14 mouse cellular contexts compared by ENCODE assay signal in genomic region chr11:88401333-88401732, GRCm38 (mm10).
DNase-seq lines count a peak whose midpoint lies in the region; ATAC-seq and TF ChIP-seq lines count a peak whose summit lies in the region.
"Had no signal": no experiment of that assay in that cellular context is flagged by ENCODE, and none has a peak within 500 bp of the region (broad histone marks: within the 10 kb centered on the region; RNA-seq: fewer than 3 reads in every experiment).

No protein-coding gene starts in this region.

- 89% methylated on average over 6 of the region's 6 CpGs for WGBS in midbrain, embryonic 10.5 days
- 82% methylated on average over 6 of the region's 6 CpGs for WGBS in midbrain, embryonic 11.5 days
- 60% methylated on average over 6 of the region's 6 CpGs for WGBS in hindbrain, embryonic 12.5 days
- WGBS in midbrain, postnatal 0 days: 60% methylated on average over 6 of the region's 6 CpGs
- WGBS in lung, postnatal 0 days: 85% methylated on average over 6 of the region's 6 CpGs

- DNase-seq in gastrocnemius, adult 2 months: no peak
- no peak for DNase-seq in gastrocnemius, postnatal 14 days
- no peak for DNase-seq in midbrain, embryonic 10.5 days (ENCODE audit: low spot score)
- DNase-seq in midbrain, embryonic 11.5 days (ENCODE audit: low spot score, missing footprints): no peak
- DNase-seq in midbrain, postnatal 0 days (ENCODE audit: low spot score): no peak
- DNase-seq in embryo, embryonic 11 days: no peak
- DNase-seq in lung, postnatal 0 days (ENCODE audit: low spot score): no peak
- DNase-seq: B cell, adult 2 months; cerebellum, adult 18-20 months; kidney, adult 11 months; lung, adult 2 months; right cerebral cortex, postnatal 14 days had no signal

- TF ChIP-seq CTCF in gastrocnemius, adult 2 months (IDR thresholded peaks at IDR 0.05): no peak
- TF ChIP-seq CTCF in midbrain, postnatal 0 days (IDR thresholded peaks at IDR 0.05): no peak
- no peak for TF ChIP-seq CTCF in lung, postnatal 0 days (IDR thresholded peaks at IDR 0.05)

- TF ChIP-seq EP300 in lung, postnatal 0 days (IDR thresholded peaks at IDR 0.05): no peak

- H3K9ac ChIP-seq in midbrain, embryonic 11.5 days (ENCODE audit: low read length): no peak overlapping the region
- H3K9ac ChIP-seq in hindbrain, embryonic 12.5 days: no peak overlapping the region
- H3K9ac ChIP-seq in midbrain, postnatal 0 days (replicated peaks; ENCODE audit: low read length, poor library complexity, severe bottlenecking): no peak overlapping the region
- H3K9ac ChIP-seq in lung, postnatal 0 days (replicated peaks; ENCODE audit: low read depth): no peak overlapping the region

- peaks cover 75% of the 10 kb centered on the region for H3K4me1 ChIP-seq in midbrain, embryonic 10.5 days
- peaks cover 49% of the 10 kb centered on the region for H3K4me1 ChIP-seq in midbrain, embryonic 11.5 days (ENCODE audit: control insufficient read depth, insufficient read depth, low read length)
- peaks cover 87% of the 10 kb centered on the region for H3K4me1 ChIP-seq in hindbrain, embryonic 12.5 days
- peaks cover 32% of the 10 kb centered on the region for H3K4me1 ChIP-seq in midbrain, postnatal 0 days (ENCODE audit: insufficient read depth, low read length)
- peaks cover 8% of the 10 kb centered on the region; the same call in 1 of the 2 replicates for H3K4me1 ChIP-seq in lung, postnatal 0 days (ENCODE audit: insufficient read depth, low read depth, low read length)

- intact Hi-C loops in gastrocnemius, adult 2 months (cut with DNase I): no loop called here
- intact Hi-C loops in gastrocnemius, postnatal 14 days (cut with DNase I; ENCODE audit: low total_unique reads): no loop called here

- H3K4me2 ChIP-seq in midbrain, embryonic 11.5 days: no peak overlapping the region
- no peak overlapping the region for H3K4me2 ChIP-seq in hindbrain, embryonic 12.5 days (replicated peaks)
- H3K4me2 ChIP-seq in midbrain, postnatal 0 days (ENCODE audit: low read depth, low read length, poor library complexity, severe bottlenecking): no peak overlapping the region
- no peak overlapping the region for H3K4me2 ChIP-seq in lung, postnatal 0 days (replicated peaks; ENCODE audit: low read depth, low read length)

- no peak for ATAC-seq in midbrain, embryonic 11.5 days (ENCODE audit: low FRiP score)
- no peak for ATAC-seq in hindbrain, embryonic 12.5 days (ENCODE audit: low FRiP score)
- no peak for ATAC-seq in midbrain, postnatal 0 days (ENCODE audit: low FRiP score)
- ATAC-seq in lung, postnatal 0 days: no peak

- peaks cover 60% of the 10 kb centered on the region for H3K36me3 ChIP-seq in midbrain, embryonic 10.5 days
- no peaks in the 10 kb centered on the region for H3K36me3 ChIP-seq in midbrain, embryonic 11.5 days (ENCODE audit: control insufficient read depth, insufficient read depth, low read length)
- no peaks in the 10 kb centered on the region for H3K36me3 ChIP-seq in hindbrain, embryonic 12.5 days
- H3K36me3 ChIP-seq in midbrain, postnatal 0 days (ENCODE audit: insufficient read depth, low read length): no peaks in the 10 kb centered on the region
- no peaks in the 10 kb centered on the region for H3K36me3 ChIP-seq in lung, postnatal 0 days (ENCODE audit: insufficient read depth, low read length)

- H3K27me3 ChIP-seq in midbrain, embryonic 10.5 days (ENCODE audit: low read depth, poor library complexity, severe bottlenecking): peaks cover 23% of the 10 kb centered on the region
- H3K27me3 ChIP-seq in midbrain, embryonic 11.5 days (ENCODE audit: control insufficient read depth, insufficient read depth, low read length): no peaks in the 10 kb centered on the region
- no peaks in the 10 kb centered on the region for H3K27me3 ChIP-seq in hindbrain, embryonic 12.5 days
- no peaks in the 10 kb centered on the region for H3K27me3 ChIP-seq in midbrain, postnatal 0 days (ENCODE audit: insufficient read depth, low read length)
- no peaks in the 10 kb centered on the region for H3K27me3 ChIP-seq in lung, postnatal 0 days (replicated peaks; ENCODE audit: insufficient read depth, low read length)

- peak overlapping the region; percentile 70; the same call in 1 of the 2 replicates for H3K27ac ChIP-seq in gastrocnemius, adult 2 months
- peak overlapping the region; percentile 81 for H3K27ac ChIP-seq in midbrain, embryonic 10.5 days (replicated peaks)
- H3K27ac ChIP-seq in midbrain, embryonic 11.5 days (ENCODE audit: low read depth, low read length): no peak overlapping the region
- peak overlapping the region; percentile 75 for H3K27ac ChIP-seq in hindbrain, embryonic 12.5 days
- 0 out of 2 replicates have a peak overlapping the region, but pooled peaks have one; percentile 47 for H3K27ac ChIP-seq in midbrain, postnatal 0 days (ENCODE audit: low read depth, low read length)
- no peak overlapping the region for H3K27ac ChIP-seq in lung, postnatal 0 days (ENCODE audit: low read length)
- H3K27ac ChIP-seq: left cerebral cortex, adult 2 months had no signal

- no peaks in the 10 kb centered on the region for H3K9me3 ChIP-seq in midbrain, embryonic 10.5 days (replicated peaks)
- H3K9me3 ChIP-seq in midbrain, embryonic 11.5 days (ENCODE audit: control insufficient read depth, low read length): no peaks in the 10 kb centered on the region
- H3K9me3 ChIP-seq in hindbrain, embryonic 12.5 days (replicated peaks): no peaks in the 10 kb centered on the region
- no peaks in the 10 kb centered on the region for H3K9me3 ChIP-seq in midbrain, postnatal 0 days (ENCODE audit: low read length)
- no peaks in the 10 kb centered on the region for H3K9me3 ChIP-seq in lung, postnatal 0 days (ENCODE audit: low read length)

- no peak overlapping the region for H3K4me3 ChIP-seq in gastrocnemius, adult 2 months
- no peak overlapping the region for H3K4me3 ChIP-seq in midbrain, embryonic 10.5 days
- no peak overlapping the region for H3K4me3 ChIP-seq in midbrain, embryonic 11.5 days (ENCODE audit: low read depth, low read length)
- no peak overlapping the region for H3K4me3 ChIP-seq in hindbrain, embryonic 12.5 days
- H3K4me3 ChIP-seq in midbrain, postnatal 0 days (ENCODE audit: low read depth, low read length): no peak overlapping the region
- no peak overlapping the region for H3K4me3 ChIP-seq in lung, postnatal 0 days (ENCODE audit: low read depth, low read length)
- H3K4me3 ChIP-seq: left cerebral cortex, adult 2 months had no signal

Comparison
In these comparisons a context has a peak if more than half of its experiments do, and no peak if none do; other contexts are left out.
1. H3K27ac ChIP-seq: peak in gastrocnemius, adult 2 months (single experiment), midbrain, embryonic 10.5 days (single experiment), hindbrain, embryonic 12.5 days (single experiment) and midbrain, postnatal 0 days (single experiment); none in midbrain, embryonic 11.5 days (single experiment) and lung, postnatal 0 days (single experiment).